Mouse (Mus musculus): Measurements from ENCODE around the gene Lrrc4c. TPM values are rescaled to one million over a fixed set of nuclear protein-coding genes. Genes with fewer than 3 reads are reported as not detected.

Gene Lrrc4c
- polyA plus RNA-seq, 1 experiment from 2014 or later = 38.0 TPM

DNA sequence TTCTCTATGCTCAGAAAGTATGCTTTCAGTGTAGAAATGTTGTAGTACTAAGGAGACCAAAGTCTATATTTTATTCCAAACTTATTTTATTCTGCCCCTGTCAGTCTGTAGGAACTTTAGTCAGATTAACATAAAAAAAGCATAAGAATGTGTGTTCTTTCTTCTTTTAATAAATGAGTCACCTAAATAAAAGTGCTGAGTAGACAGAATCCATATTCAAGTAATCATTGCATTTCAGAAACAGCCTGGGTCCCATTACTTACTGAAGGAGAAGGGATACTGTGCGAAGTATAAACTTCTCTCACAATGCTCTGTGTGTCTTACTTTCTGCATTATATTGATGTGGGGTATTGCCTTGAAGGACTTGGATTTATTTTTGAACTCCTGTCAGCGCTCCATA, 255.8 kb downstream of the Lrrc4c start:
- no peak overlapping the region for H3K4me3 ChIP-seq (replicated peaks)
- no peak overlapping the region for H3K9ac ChIP-seq (replicated peaks)
- H3K4me2 ChIP-seq = no peak overlapping the region
- H3K4me1 ChIP-seq = no peaks in the 10 kb centered on the region
- H3K36me3 ChIP-seq = no peaks in the 10 kb centered on the region
- 96% methylated on average over 2 of the region's 2 CpGs for whole genome bisulfite sequencing
- no peaks in the 10 kb centered on the region for H3K27me3 ChIP-seq (replicated peaks)
- H3K27ac ChIP-seq (replicated peaks) = no peak overlapping the region
- H3K9me3 ChIP-seq (replicated peaks) = no peaks in the 10 kb centered on the region
- no peak for ATAC-seq (ENCODE audit: low FRiP score)

- WGBS = 78% methylated on average over 8 of the region's 8 CpGs
- no peak for ATAC-seq (ENCODE audit: low FRiP score)
Observed at GRCm38 (mm10) chr2:96577701-96578100, 259.7 kb downstream of the Lrrc4c start.

DNA sequence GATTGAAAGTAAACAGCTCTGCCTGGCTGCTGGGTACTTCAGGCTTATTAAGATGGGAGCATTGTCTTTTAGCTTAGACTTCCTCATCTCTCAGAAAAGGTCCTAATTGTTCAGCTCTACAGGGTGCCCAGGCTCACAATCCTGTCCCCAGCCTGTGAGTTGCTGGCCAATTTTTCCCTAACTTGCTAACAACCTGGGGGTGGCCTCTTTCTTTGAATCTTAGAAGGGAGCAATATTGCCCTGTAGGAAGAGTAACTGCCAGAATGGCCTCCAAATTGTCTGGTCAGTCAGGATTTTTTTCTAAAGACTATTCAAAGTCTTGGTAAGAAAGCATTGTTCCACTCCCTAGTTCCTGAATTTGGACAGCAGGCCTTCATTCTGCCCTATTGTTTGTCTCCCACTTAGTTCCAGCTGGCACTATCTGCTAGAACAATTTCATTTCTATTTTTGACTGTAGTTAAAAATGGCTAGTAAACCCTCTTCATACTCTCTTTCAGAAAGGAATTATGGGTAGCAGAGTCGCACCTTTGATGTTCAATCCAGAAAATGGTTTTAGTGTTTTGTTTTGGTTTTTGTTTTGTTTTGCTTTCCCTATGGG, 262.3 kb downstream of the Lrrc4c start:
- Histone ChIP-seq H3K4me2 (no peak overlapping the region), H3K4me1 (no peaks in the 10 kb centered on the region), H3K27ac (replicated peaks) (no peak overlapping the region), H3K9me3 (replicated peaks) (no peaks in the 10 kb centered on the region), H3K36me3 (no peaks in the 10 kb centered on the region), H3K27me3 (replicated peaks) (no peaks in the 10 kb centered on the region), H3K9ac (replicated peaks) (no peak overlapping the region), H3K4me3 (replicated peaks) (no peak overlapping the region)
- WGBS = 31% methylated on average over 1 of the region's 1 CpGs
- ATAC-seq (ENCODE audit: low FRiP score) = no peak

More at GRCm38 (mm10) chr2:96577701-96578100, 259.7 kb downstream of the Lrrc4c start:
- Histone ChIP-seq H3K4me2 (no peak overlapping the region), H3K4me1 (no peaks in the 10 kb centered on the region), H3K36me3 (no peaks in the 10 kb centered on the region), H3K9ac (replicated peaks) (no peak overlapping the region), H3K4me3 (replicated peaks) (no peak overlapping the region), H3K9me3 (replicated peaks) (no peaks in the 10 kb centered on the region), H3K27me3 (replicated peaks) (no peaks in the 10 kb centered on the region), H3K27ac (replicated peaks) (no peak overlapping the region)

DNA sequence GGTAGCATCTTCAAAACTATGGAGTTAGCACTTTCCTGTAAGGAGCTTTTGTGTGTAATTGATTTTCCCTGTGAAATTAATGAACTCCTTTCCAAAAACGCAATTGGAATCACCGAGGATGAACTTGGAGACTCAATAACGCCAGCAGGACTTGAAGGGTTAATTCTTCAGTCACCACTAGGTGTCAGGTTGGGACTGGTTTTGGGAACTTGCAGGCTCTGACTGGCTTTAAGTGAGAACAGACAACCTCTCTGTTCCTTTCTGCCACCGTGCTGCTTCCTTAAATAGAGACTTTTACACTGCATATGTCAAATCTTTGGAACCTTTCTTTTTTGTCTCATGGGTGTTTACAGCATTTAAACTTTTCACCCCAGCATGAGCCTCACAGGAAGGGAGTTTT, 267.7 kb downstream of the Lrrc4c start:
- 5% methylated on average over 4 of the region's 4 CpGs for WGBS
- Histone ChIP-seq H3K27me3 (replicated peaks) (no peaks in the 10 kb centered on the region), H3K4me2 (peak overlapping the region; percentile 35; the same call in 1 of the 2 replicates), H3K9ac (replicated peaks) (no peak overlapping the region), H3K36me3 (no peaks in the 10 kb centered on the region), H3K27ac (replicated peaks) (no peak overlapping the region), H3K9me3 (replicated peaks) (no peaks in the 10 kb centered on the region), H3K4me3 (replicated peaks) (no peak overlapping the region), H3K4me1 (no peaks in the 10 kb centered on the region)
- peak; percentile 83 for ATAC-seq (ENCODE audit: low FRiP score)

GRCm38 (mm10) chr2:96604801-96605200, 286.8 kb downstream of the Lrrc4c start:
- no peak for ATAC-seq (ENCODE audit: low FRiP score)
- H3K27ac ChIP-seq (replicated peaks) = no peak overlapping the region

GRCm38 (mm10) chr2:96614121-96614520, 296.2 kb downstream of the Lrrc4c start:
- Histone ChIP-seq H3K36me3 (no peaks in the 10 kb centered on the region), H3K9me3 (replicated peaks) (no peaks in the 10 kb centered on the region), H3K9ac (replicated peaks) (no peak overlapping the region), H3K4me3 (replicated peaks) (no peak overlapping the region), H3K27me3 (replicated peaks) (no peaks in the 10 kb centered on the region), H3K27ac (replicated peaks) (no peak overlapping the region), H3K4me2 (no peak overlapping the region), H3K4me1 (no peaks in the 10 kb centered on the region)
- ATAC-seq (ENCODE audit: low FRiP score) = no peak
- 88% methylated on average over 1 of the region's 1 CpGs for WGBS

More at GRCm38 (mm10) chr2:96604801-96605200, 286.8 kb downstream of the Lrrc4c start:
- 91% methylated on average over 3 of the region's 3 CpGs for WGBS
- Histone ChIP-seq H3K36me3 (no peaks in the 10 kb centered on the region), H3K9ac (replicated peaks) (no peak overlapping the region), H3K4me1 (no peaks in the 10 kb centered on the region), H3K4me2 (no peak overlapping the region), H3K9me3 (replicated peaks) (no peaks in the 10 kb centered on the region), H3K27me3 (replicated peaks) (no peaks in the 10 kb centered on the region), H3K4me3 (replicated peaks) (no peak overlapping the region)

GRCm38 (mm10) chr2:96618691-96619205, 300.8 kb downstream of the Lrrc4c start:
- Histone ChIP-seq H3K27me3 (replicated peaks) (no peaks in the 10 kb centered on the region), H3K4me1 (no peaks in the 10 kb centered on the region), H3K9me3 (replicated peaks) (no peaks in the 10 kb centered on the region), H3K4me3 (replicated peaks) (no peak overlapping the region), H3K4me2 (no peak overlapping the region), H3K27ac (replicated peaks) (no peak overlapping the region), H3K9ac (replicated peaks) (no peak overlapping the region), H3K36me3 (no peaks in the 10 kb centered on the region)
- no peak for ATAC-seq (ENCODE audit: low FRiP score)
- WGBS = 67% methylated on average over 6 of the region's 6 CpGs

DNA sequence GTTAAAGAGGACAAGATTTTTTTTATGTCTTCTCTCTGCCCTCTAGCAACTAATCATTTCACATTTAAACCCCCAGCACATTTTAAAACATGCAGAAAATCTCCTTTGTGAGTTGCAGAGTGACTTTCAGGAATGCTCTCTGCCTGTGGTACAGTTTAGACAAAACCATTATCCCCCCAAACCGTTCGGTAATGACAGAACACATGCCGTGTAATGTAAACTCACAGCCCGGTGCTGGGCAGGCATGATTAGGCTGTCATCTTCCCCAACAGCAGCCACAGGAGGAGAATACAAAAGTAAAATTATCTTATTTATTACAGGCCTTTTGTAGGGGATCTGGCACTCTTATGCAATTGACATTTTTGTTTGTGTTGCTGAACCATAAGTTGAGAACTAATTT, 349.1 kb downstream of the Lrrc4c start:
- Histone ChIP-seq H3K4me1 (no peaks in the 10 kb centered on the region), H3K36me3 (no peaks in the 10 kb centered on the region), H3K9ac (replicated peaks) (no peak overlapping the region), H3K4me2 (no peak overlapping the region), H3K4me3 (replicated peaks) (no peak overlapping the region), H3K27me3 (replicated peaks) (no peaks in the 10 kb centered on the region), H3K9me3 (replicated peaks) (no peaks in the 10 kb centered on the region), H3K27ac (replicated peaks) (no peak overlapping the region)
- WGBS = 26% methylated on average over 4 of the region's 4 CpGs
- ATAC-seq (ENCODE audit: low FRiP score) = peak; percentile 47; the same call in 1 of the 2 replicates

DNA sequence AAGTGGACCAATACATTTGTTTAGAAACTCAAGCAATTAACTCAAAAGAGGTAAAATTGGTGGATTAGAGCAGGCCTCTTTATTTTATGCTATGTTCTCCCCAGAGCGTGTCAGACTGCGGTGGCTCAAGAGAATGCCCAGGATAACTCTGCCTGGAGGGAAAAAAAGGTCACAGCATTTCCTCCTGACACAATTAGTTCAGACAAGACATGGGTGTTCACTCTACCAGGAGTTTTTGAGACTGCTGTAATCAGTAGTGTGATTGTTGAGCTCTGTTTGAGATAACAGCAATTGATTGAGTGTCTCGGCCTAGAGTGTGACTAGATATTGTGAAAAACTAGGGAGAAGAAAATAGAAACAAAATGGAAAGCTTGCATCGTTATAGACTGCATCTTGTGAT, 363.8 kb downstream of the Lrrc4c start:
- Histone ChIP-seq H3K4me1 (no peaks in the 10 kb centered on the region), H3K9me3 (replicated peaks) (no peaks in the 10 kb centered on the region), H3K4me3 (replicated peaks) (no peak overlapping the region), H3K36me3 (no peaks in the 10 kb centered on the region), H3K27me3 (replicated peaks) (no peaks in the 10 kb centered on the region), H3K27ac (replicated peaks) (no peak overlapping the region), H3K9ac (replicated peaks) (no peak overlapping the region), H3K4me2 (no peak overlapping the region)
- WGBS = 86% methylated on average over 4 of the region's 4 CpGs
- ATAC-seq (ENCODE audit: low FRiP score) = no peak

DNA sequence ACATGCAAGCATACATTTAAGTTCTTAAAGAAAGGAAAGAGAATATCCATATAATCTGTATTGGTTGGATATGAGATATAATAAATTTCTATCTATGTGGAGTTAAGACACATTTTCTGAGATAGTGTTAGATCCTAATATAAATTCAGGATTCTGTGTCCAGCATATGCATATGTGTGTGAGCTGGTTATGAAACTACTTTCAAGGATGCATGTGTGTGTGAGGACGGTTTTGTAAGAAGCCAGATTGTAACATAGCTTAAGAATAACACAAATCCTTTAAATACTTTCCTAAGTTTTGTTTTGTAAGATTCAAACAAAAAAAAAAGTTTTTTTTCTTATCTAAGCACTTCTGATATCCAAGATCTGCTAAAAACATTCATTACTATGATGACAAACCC, 367.4 kb downstream of the Lrrc4c start:
- no peak overlapping the region for H3K27ac ChIP-seq (replicated peaks)
- H3K4me2 ChIP-seq = no peak overlapping the region
- H3K36me3 ChIP-seq = no peaks in the 10 kb centered on the region
- H3K27me3 ChIP-seq (replicated peaks) = no peaks in the 10 kb centered on the region
- no peaks in the 10 kb centered on the region for H3K4me1 ChIP-seq
- WGBS = 77% methylated on average over 1 of the region's 1 CpGs
- H3K4me3 ChIP-seq (replicated peaks) = no peak overlapping the region
- ATAC-seq (ENCODE audit: low FRiP score) = no peak
- H3K9ac ChIP-seq (replicated peaks) = no peak overlapping the region
- H3K9me3 ChIP-seq (replicated peaks) = no peaks in the 10 kb centered on the region

DNA sequence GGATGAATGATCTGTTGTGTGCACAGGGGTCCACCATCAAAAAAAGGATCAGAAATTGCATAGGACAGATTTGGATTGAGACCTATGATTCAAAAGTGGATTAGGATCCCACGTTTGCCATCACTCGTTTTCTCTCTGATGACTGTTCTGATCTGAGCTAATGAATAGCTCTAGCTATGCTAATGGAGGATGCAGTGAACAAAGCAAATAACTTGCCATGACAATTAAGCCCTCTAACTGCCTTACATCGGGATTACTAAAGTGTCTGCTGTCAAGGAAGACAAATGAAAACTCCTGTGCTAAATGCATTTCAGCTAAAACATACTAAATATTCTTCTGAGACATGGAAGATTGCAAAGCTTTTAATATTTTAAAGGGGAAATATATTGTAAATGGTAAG, 387.0 kb downstream of the Lrrc4c start:
- Histone ChIP-seq H3K4me1 (no peaks in the 10 kb centered on the region), H3K9me3 (replicated peaks) (no peaks in the 10 kb centered on the region), H3K27ac (replicated peaks) (no peak overlapping the region), H3K4me3 (replicated peaks) (no peak overlapping the region), H3K27me3 (replicated peaks) (no peaks in the 10 kb centered on the region), H3K36me3 (no peaks in the 10 kb centered on the region), H3K4me2 (no peak overlapping the region), H3K9ac (replicated peaks) (no peak overlapping the region)
- 12% methylated on average over 3 of the region's 3 CpGs for WGBS
- ATAC-seq (ENCODE audit: low FRiP score) = no peak

DNA sequence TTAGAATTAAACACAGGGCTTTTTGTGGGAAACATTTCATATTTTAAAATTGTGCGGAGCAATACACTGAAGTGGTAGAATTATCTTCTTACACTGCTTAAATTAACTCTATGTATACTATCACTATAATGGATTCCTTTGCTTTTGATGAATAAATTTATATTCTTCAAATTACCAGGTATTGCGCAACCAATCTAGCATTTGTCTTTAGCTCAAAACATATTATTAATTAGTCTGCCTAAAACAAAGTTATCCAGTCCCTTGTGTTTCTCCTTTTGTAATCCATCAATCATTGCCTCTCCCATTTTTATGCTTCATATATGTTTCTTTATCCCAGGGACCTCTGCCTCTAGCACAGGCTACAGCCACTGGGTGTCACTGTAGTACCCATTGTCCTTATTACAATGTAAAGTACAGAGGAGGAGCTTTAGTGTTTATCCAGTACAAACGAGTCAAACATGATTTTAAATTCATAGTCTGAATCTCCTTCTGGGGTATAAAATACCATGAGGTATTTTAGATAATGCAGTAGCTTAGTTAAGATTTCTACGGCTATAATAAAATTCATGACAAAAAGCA, 389.9 kb downstream of the Lrrc4c start:
- no peaks in the 10 kb centered on the region for H3K27me3 ChIP-seq (replicated peaks)
- no peak overlapping the region for H3K9ac ChIP-seq (replicated peaks)
- H3K4me2 ChIP-seq = no peak overlapping the region
- WGBS = 67% methylated on average over 4 of the region's 4 CpGs
- ATAC-seq (ENCODE audit: low FRiP score) = no peak
- no peaks in the 10 kb centered on the region for H3K36me3 ChIP-seq
- H3K9me3 ChIP-seq (replicated peaks) = no peaks in the 10 kb centered on the region
- H3K4me3 ChIP-seq (replicated peaks) = no peak overlapping the region
- H3K4me1 ChIP-seq = no peaks in the 10 kb centered on the region
- H3K27ac ChIP-seq (replicated peaks) = no peak overlapping the region

All from neural tube, embryonic 15.5 days (tissue).